Mouse (Mus musculus) adrenal gland, postnatal 10 days (tissue): ENCODE measurements around the gene Olfr575. TPM values are rescaled to one million over a fixed set of nuclear protein-coding genes. Genes with fewer than 3 reads are reported as not detected.
A peak's percentile ranks its signal among the peaks of the same experiment; 100 is the strongest.

Experiments
- DNase-seq: peaks from one replicate; pipeline ENCODE4 v3.0.0; 2021; ENCODE audit warnings: mixed read lengths
- long read RNA-seq, 2 experiments: library from polyadenylated mRNA; stranded (forward); transcript quantifications; one replicate each; pipeline ENCODE4 v2.0.0; 2021
- total RNA-seq, 2 experiments: library from RNA; stranded (reverse); gene quantifications; 2 replicates each; pipeline ENCODE4 v1.2.3; 2021

Gene Olfr575
- not detected for total RNA-seq
- long read RNA-seq, experiment 1 = 0 reads
- long read RNA-seq, experiment 2 = 0 reads

- DNase-seq = no peak
Measured at GRCm38 (mm10) chr7:102958593-102958992, at the start of gene Olfr575. Gene Olfr575 (minus strand): TSS chr7:102958775.

GRCm38 (mm10) chr7:102989224-102989623, 30.6 kb upstream of the Olfr575 start, which contains the start of gene Olfr578:
Gene Olfr578 (minus strand): TSS chr7:102989324.
- no peak for DNase-seq

- DNase-seq = no peak
Measured at GRCm38 (mm10) chr7:102975843-102976242, 17.3 kb upstream of the Olfr575 start, which contains the start of gene Olfr577. Gene Olfr577 (minus strand): TSS chr7:102975943.

- no peak for DNase-seq
Measured at GRCm38 (mm10) chr7:102974399-102974798, 15.8 kb upstream of the Olfr575 start.

GRCm38 (mm10) chr7:102962360-102962759, 3.8 kb upstream of the Olfr575 start, which contains the start of gene Olfr576:
Gene Olfr576 (plus strand): TSS chr7:102962660.
- DNase-seq = no peak

GRCm38 (mm10) chr7:102958137-102958536, 438 bp downstream of the Olfr575 start:
- no peak for DNase-seq

GRCm38 (mm10) chr7:102950732-102951131, 7.8 kb downstream of the Olfr575 start:
- DNase-seq = no peak

GRCm38 (mm10) chr7:102948167-102948566, 10.4 kb downstream of the Olfr575 start, which contains the start of gene Olfr574:
Gene Olfr574 (plus strand): TSS chr7:102948467.
- DNase-seq = no peak

GRCm38 (mm10) chr7:102943417-102943816, 15.2 kb downstream of the Olfr575 start:
- DNase-seq = no peak

GRCm38 (mm10) chr7:102942475-102942874, 16.1 kb downstream of the Olfr575 start, which contains the start of gene Olfr573-ps1:
Gene Olfr573-ps1 (minus strand): TSS chr7:102942575.
- no peak for DNase-seq

GRCm38 (mm10) chr7:102927105-102927504, 31.5 kb downstream of the Olfr575 start:
- DNase-seq = no peak

GRCm38 (mm10) chr7:102924109-102924508, 34.5 kb downstream of the Olfr575 start, which contains the start of gene Olfr572:
Gene Olfr572 (plus strand): TSS chr7:102924409.
- DNase-seq = no peak

GRCm38 (mm10) chr7:102919632-102920031, 38.9 kb downstream of the Olfr575 start:
- peak; percentile 31 for DNase-seq

GRCm38 (mm10) chr7:102917032-102917875, 41.3 kb downstream of the Olfr575 start, which contains the start of gene Olfr571:
Gene Olfr571 (minus strand): TSS chr7:102917536.
- DNase-seq = no peak

GRCm38 (mm10) chr7:102916405-102916804, 42.2 kb downstream of the Olfr575 start:
- no peak for DNase-seq

- DNase-seq = no peak
Measured at GRCm38 (mm10) chr7:102915261-102915660, 43.3 kb downstream of the Olfr575 start.

Other genes with a start within 250 kb of the Olfr575 start
- not detected for gene Olfr33, start 239.7 kb downstream of the Olfr575 start, total RNA-seq
- not detected for gene Olfr559, start 231.3 kb downstream of the Olfr575 start, total RNA-seq
- not detected for gene Olfr560, start 199.4 kb downstream of the Olfr575 start, total RNA-seq
- gene Olfr78, start 199.3 kb downstream of the Olfr575 start, total RNA-seq = 1 to 10 TPM; 1.5 to 2.6 TPM
- gene Olfr561, start 187.6 kb downstream of the Olfr575 start, total RNA-seq = not detected
- gene Olfr564, start 155.3 kb downstream of the Olfr575 start, total RNA-seq = not detected
- gene Olfr566, start 100.0 kb downstream of the Olfr575 start, total RNA-seq = not detected
- not detected for gene Olfr568, start 81.7 kb downstream of the Olfr575 start, total RNA-seq
- gene Olfr569, start 67.9 kb downstream of the Olfr575 start, total RNA-seq = not detected
- not detected for gene Olfr570, start 64.2 kb downstream of the Olfr575 start, total RNA-seq
- not detected for gene Olfr571, start 41.2 kb downstream of the Olfr575 start, total RNA-seq
- gene Olfr572, start 34.4 kb downstream of the Olfr575 start, total RNA-seq = not detected
- not detected for gene Olfr573-ps1, start 16.2 kb downstream of the Olfr575 start, total RNA-seq
- not detected for gene Olfr574, start 10.3 kb downstream of the Olfr575 start, total RNA-seq
- not detected for gene Olfr576, start 3.9 kb upstream of the Olfr575 start, total RNA-seq
- gene Olfr577, start 17.2 kb upstream of the Olfr575 start, total RNA-seq = not detected
- not detected for gene Olfr578, start 30.5 kb upstream of the Olfr575 start, total RNA-seq
- gene Olfr582, start 79.2 kb upstream of the Olfr575 start, total RNA-seq = not detected
- gene Olfr583, start 92.5 kb upstream of the Olfr575 start, total RNA-seq = not detected
- gene Olfr584, start 123.1 kb upstream of the Olfr575 start, total RNA-seq = not detected
- gene Olfr585, start 138.9 kb upstream of the Olfr575 start, total RNA-seq = not detected
- gene Olfr586, start 166.9 kb upstream of the Olfr575 start, total RNA-seq = not detected
- gene Olfr588-ps1, start 182.1 kb upstream of the Olfr575 start, total RNA-seq = not detected
- not detected for gene Olfr589, start 197.6 kb upstream of the Olfr575 start, total RNA-seq
- not detected for gene Olfr591, start 219.6 kb upstream of the Olfr575 start, total RNA-seq
- gene Olfr592, start 226.0 kb upstream of the Olfr575 start, total RNA-seq = not detected